Mouse (Mus musculus) cerebellum, adult 18-20 months (tissue): ENCODE measurements around the gene Tra2a.
"Not testable (repeated sequence)": the region's sequence is repeated elsewhere in the genome, so short reads cannot be mapped to it uniquely, and the experiment has no call there.

Source experiments
- DNase-seq, 2 experiments: peaks; one replicate each; pipeline ENCODE4 v3.0.0; 2021

Gene Tra2a

GRCm38 (mm10) chr6:49263847-49264243, at the start of gene Tra2a:
TSS of gene Tra2a (minus strand) at chr6:49264033.
- peak; percentile 97 to 98 for DNase-seq

- no peak for DNase-seq
Observed at GRCm38 (mm10) chr6:49298286-49298685, 34.5 kb upstream of the Tra2a start.

GRCm38 (mm10) chr6:49282122-49282521, 18.3 kb upstream of the Tra2a start:
- DNase-seq = peak in 1 of 2 experiments; percentile 21

- no peak for DNase-seq
Observed at GRCm38 (mm10) chr6:49280942-49281341, 17.1 kb upstream of the Tra2a start.

GRCm38 (mm10) chr6:49275296-49275695, 11.5 kb upstream of the Tra2a start:
- DNase-seq = no peak

GRCm38 (mm10) chr6:49274416-49275091, 10.7 kb upstream of the Tra2a start:
- no peak for DNase-seq

GRCm38 (mm10) chr6:49273934-49274333, 10.1 kb upstream of the Tra2a start:
- DNase-seq = no peak

- no peak for DNase-seq
Observed at GRCm38 (mm10) chr6:49272863-49273262, 9.0 kb upstream of the Tra2a start.

- DNase-seq = no peak
Observed at GRCm38 (mm10) chr6:49271815-49272214, 8.0 kb upstream of the Tra2a start.

- no peak for DNase-seq
Observed at GRCm38 (mm10) chr6:49269923-49270322, 6.1 kb upstream of the Tra2a start.

GRCm38 (mm10) chr6:49269200-49269599, 5.4 kb upstream of the Tra2a start:
- peak; percentile 75 for DNase-seq

GRCm38 (mm10) chr6:49267686-49268085, 3.9 kb upstream of the Tra2a start:
- no peak for DNase-seq

GRCm38 (mm10) chr6:49265207-49265606, 1.4 kb upstream of the Tra2a start:
- not testable (repeated sequence) for DNase-seq

GRCm38 (mm10) chr6:49264446-49264845, 613 bp upstream of the Tra2a start:
- DNase-seq = not testable (repeated sequence)

GRCm38 (mm10) chr6:49263081-49263846, 569 bp downstream of the Tra2a start:
- DNase-seq = peak; percentile 53 to 66

- no peak for DNase-seq
Observed at GRCm38 (mm10) chr6:49262421-49262820, 1.4 kb downstream of the Tra2a start.

- DNase-seq = no peak
Observed at GRCm38 (mm10) chr6:49259711-49260110, 4.1 kb downstream of the Tra2a start.

GRCm38 (mm10) chr6:49257880-49258279, 6.0 kb downstream of the Tra2a start:
- DNase-seq = no peak

- no peak for DNase-seq
Observed at GRCm38 (mm10) chr6:49252207-49252606, 11.6 kb downstream of the Tra2a start.

- DNase-seq = no peak
Observed at GRCm38 (mm10) chr6:49251199-49251598, 12.6 kb downstream of the Tra2a start.

GRCm38 (mm10) chr6:49247246-49247645, 16.6 kb downstream of the Tra2a start:
- no peak for DNase-seq

GRCm38 (mm10) chr6:49242331-49242730, 21.5 kb downstream of the Tra2a start:
- no peak for DNase-seq

GRCm38 (mm10) chr6:49241562-49241961, 22.3 kb downstream of the Tra2a start:
- no peak for DNase-seq

GRCm38 (mm10) chr6:49236331-49236730, 27.5 kb downstream of the Tra2a start:
- peak; percentile 100 for DNase-seq
